Comparison of ENCODE assay signal across 9 mouse cellular contexts in genomic region chr5:36474283-36474682, GRCm38 (mm10). TPM values are rescaled to one million over a fixed set of nuclear protein-coding genes. Genes with fewer than 3 reads are reported as not detected.
A peak's percentile ranks its signal among the peaks of the same experiment; 100 is the strongest.
DNase-seq lines count a peak whose midpoint lies in the region; ATAC-seq lines count a peak whose summit lies in the region.
"Had no signal": no experiment of that assay in that cellular context is flagged by ENCODE, and none has a peak within 500 bp of the region (broad histone marks: within the 10 kb centered on the region; RNA-seq: fewer than 3 reads in every experiment).

No protein-coding gene starts in this region.

- no peaks in the 10 kb centered on the region for H3K9me3 ChIP-seq in liver, embryonic 16.5 days (replicated peaks; ENCODE audit: control insufficient read depth, low read length)
- H3K9me3 ChIP-seq: limb, embryonic 12.5 days had no signal

- no peak overlapping the region for H3K27ac ChIP-seq in liver, embryonic 16.5 days (ENCODE audit: low read length)
- H3K27ac ChIP-seq: limb, embryonic 12.5 days had no signal

- H3K4me1 ChIP-seq in liver, embryonic 16.5 days (ENCODE audit: control insufficient read depth, low read depth, low read length), result peaks cover 10% of the 10 kb centered on the region
- H3K4me1 ChIP-seq: limb, embryonic 12.5 days had no signal

- DNase-seq in cerebellum, adult 11 months, result peak; percentile 56
- peak; percentile 66 for DNase-seq in MN1 (ENCODE audit: low spot score)
- DNase-seq in cerebellum, postnatal 10 days, result peak; percentile 83 to 89
- peak; percentile 31 for DNase-seq in gastrocnemius, postnatal 25 days
- peak; percentile 82 for DNase-seq in kidney, postnatal 10 days
- peak; percentile 64 for DNase-seq in right cerebral cortex, adult 18-20 months

- H3K9ac ChIP-seq in liver, embryonic 16.5 days (ENCODE audit: low read depth, low read length), result no peak overlapping the region
- H3K9ac ChIP-seq: limb, embryonic 12.5 days had no signal

- no peak overlapping the region for H3K4me3 ChIP-seq in liver, embryonic 16.5 days (ENCODE audit: low read depth, low read length)
- H3K4me3 ChIP-seq: limb, embryonic 12.5 days had no signal

- no peak overlapping the region for H3K4me2 ChIP-seq in liver, embryonic 16.5 days (ENCODE audit: low read depth, low read length)
- H3K4me2 ChIP-seq: limb, embryonic 12.5 days had no signal

- 81% methylated on average over 5 of the region's 5 CpGs for WGBS in liver, embryonic 16.5 days (ENCODE audit: insufficient replicate concordance)

- no peaks in the 10 kb centered on the region for H3K27me3 ChIP-seq in liver, embryonic 16.5 days (ENCODE audit: control insufficient read depth, insufficient read depth, low read depth, low read length)
- H3K27me3 ChIP-seq: limb, embryonic 12.5 days had no signal

- peaks cover 39% of the 10 kb centered on the region for H3K36me3 ChIP-seq in liver, embryonic 16.5 days (ENCODE audit: control insufficient read depth, insufficient read depth)

- ATAC-seq in cerebellum, adult (ENCODE audit: insufficient number of reproducible peaks, low FRiP score, low TSS enrichment), result no peak
- ATAC-seq in liver, embryonic 16.5 days (ENCODE audit: low read depth), result peak; percentile 48; the same call in 1 of the 2 replicates

RNA-seq across cellular contexts. Expression of gene Grpel1, which starts 9.5 kb away (rescaled TPM):
- total RNA-seq in gastrocnemius, postnatal 25 days (2021), result 10 to 100 TPM; 31.7 to 33.2 TPM
- 35.1 and 36.7 TPM in 2 replicates for polyA plus RNA-seq in liver, embryonic 16.5 days (2015; fragmentation: Nextera tagmentation; extraction: Ambion mirVana)

RNA-seq across cellular contexts. Expression of gene Tada2b, which starts 9.8 kb away (rescaled TPM):
- total RNA-seq in gastrocnemius, postnatal 25 days (2021), result 10 to 100 TPM; 10.5 to 11.6 TPM
- 0.79 and 1.0 TPM in 2 replicates for polyA plus RNA-seq in liver, embryonic 16.5 days (2015; fragmentation: Nextera tagmentation; extraction: Ambion mirVana)

RNA-seq across cellular contexts. Expression of gene Ccdc96, which starts 10.1 kb away (rescaled TPM):
- total RNA-seq in gastrocnemius, postnatal 25 days (2021), result under 1 TPM; 0.08 to 0.11 TPM
- 0.06 and 0.07 TPM in 2 replicates for polyA plus RNA-seq in liver, embryonic 16.5 days (2015; fragmentation: Nextera tagmentation; extraction: Ambion mirVana)

Comparison
In these comparisons a context has a peak if more than half of its experiments do, and no peak if none do; other contexts are left out.
1. DNase-seq: peak in every context shown above with its lines; median percentile 86 in cerebellum, postnatal 10 days; 82 in kidney, postnatal 10 days; 66 in MN1; 64 in right cerebral cortex, adult 18-20 months; 56 in cerebellum, adult 11 months; 31 in gastrocnemius, postnatal 25 days.